Mouse (Mus musculus) leukemia stem cell, adult 10-12 weeks (primary cell): ENCODE measurements around the gene Tmem132a. TPM values are rescaled to one million over a fixed set of nuclear protein-coding genes. Genes with fewer than 3 reads are reported as not detected.

Source experiments
- polyA plus RNA-seq: library from polyadenylated mRNA; stranded (reverse); fragments of >175 nt; gene quantifications from 2 replicates; pipeline ENCODE4 v1.2.3, GENCODE M21; 2012; ENCODE audit warnings: low replicate concordance

Tmem132a gene
- 1.3 and 1.8 TPM in 2 replicates for polyA plus RNA-seq

DNA sequence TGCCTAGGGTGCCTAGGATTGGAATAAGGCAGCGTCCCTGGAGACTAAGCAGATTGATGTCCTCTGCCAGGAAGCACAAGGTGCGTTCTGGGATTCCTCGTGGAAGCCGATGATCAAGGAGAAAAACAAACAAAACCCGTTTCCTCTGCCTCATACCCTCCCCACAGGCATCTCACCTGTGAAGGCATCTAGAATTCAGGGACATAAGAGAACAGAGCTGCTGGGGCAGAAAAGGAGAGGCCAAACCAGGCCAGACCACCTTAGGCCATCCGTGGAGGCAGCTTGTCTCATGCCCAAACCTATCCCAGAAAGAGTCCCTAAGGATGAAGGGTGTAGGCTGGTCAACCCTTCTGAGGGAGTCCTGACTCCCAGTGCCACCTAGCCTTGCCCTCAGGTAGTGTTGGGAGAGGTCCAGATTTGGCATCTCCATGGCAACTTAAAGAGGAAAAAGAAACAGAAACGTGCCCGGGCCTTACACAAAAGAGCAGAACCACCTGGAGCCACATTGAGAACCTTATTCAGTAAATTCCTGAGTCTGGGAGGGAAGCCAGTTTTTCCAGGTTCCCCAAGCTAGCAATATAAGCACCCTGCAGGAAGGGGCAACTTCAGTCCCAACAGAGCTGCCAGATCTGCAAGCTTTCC lies at the start of gene Tmem132a:
Tmem132a (minus strand) TSS at position 55 of the 642 bp plus-strand sequence.

DNA sequence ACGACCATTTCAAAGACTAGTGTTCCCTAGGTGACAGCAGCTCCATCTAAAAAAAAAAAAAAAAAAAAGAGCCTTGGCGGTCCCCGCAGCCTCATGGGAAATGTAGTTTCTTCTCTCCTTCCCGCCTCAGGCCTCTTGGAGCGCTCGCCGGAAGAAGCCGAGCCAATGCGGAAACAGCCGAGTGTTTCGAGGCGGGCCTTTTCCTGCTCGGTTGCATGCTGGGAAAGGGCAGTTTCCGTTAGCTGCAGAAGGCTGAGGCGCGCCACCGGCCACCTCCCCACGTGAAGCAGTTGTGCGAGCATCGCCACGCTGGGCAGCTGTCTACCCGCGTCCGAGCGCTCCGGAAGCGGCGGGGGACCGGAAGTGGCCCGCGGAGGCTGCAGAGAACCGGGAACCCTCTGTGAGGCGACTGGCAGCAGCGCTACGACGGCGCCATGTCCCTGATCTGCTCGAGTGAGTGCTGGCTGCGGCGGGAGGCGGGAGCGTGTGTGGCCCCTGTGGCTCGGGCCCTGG lies 25.3 kb upstream of the Tmem132a start, which contains the start of gene Prpf19:
Prpf19 (plus strand) TSS at position 216 of the 513 bp plus-strand sequence.

DNA sequence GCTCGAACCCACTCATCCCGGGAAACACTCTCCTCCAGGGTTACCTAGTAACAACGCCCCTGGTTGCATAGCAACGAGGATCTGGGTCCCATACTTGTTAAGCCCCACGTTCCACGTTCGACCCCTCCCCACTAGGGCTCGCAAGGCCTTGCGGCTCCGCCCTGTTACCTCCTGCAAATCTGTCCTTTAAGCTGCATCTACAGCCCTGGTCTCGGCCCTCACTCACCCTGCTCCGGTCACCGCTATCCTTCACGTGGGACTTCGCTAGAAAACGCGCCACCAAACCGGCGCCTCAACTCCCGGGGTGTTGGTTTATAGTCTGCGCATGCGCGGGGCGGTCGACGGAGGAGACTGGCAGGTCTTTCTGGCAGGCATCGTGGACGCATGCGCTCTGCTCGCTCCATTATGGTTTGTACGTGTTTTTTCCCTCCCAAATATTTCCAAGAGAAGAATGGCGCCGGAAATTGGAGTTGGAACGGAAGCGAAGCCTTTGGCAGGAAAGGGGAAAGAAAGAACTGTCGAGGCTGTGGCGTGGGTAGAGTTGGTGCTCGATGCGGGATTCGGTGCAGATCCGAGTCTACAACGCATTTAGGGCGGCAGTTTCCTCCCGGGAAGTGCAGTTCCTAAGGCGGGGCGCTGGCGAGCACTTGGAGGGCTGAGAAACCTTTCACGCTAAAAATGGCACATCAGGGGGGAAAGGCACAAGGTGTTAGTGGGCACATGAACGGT lies 11.8 kb upstream of the Tmem132a start, which contains the start of gene Tmem109:
Tmem109 (minus strand) TSS at position 576 of the 729 bp plus-strand sequence.

DNA sequence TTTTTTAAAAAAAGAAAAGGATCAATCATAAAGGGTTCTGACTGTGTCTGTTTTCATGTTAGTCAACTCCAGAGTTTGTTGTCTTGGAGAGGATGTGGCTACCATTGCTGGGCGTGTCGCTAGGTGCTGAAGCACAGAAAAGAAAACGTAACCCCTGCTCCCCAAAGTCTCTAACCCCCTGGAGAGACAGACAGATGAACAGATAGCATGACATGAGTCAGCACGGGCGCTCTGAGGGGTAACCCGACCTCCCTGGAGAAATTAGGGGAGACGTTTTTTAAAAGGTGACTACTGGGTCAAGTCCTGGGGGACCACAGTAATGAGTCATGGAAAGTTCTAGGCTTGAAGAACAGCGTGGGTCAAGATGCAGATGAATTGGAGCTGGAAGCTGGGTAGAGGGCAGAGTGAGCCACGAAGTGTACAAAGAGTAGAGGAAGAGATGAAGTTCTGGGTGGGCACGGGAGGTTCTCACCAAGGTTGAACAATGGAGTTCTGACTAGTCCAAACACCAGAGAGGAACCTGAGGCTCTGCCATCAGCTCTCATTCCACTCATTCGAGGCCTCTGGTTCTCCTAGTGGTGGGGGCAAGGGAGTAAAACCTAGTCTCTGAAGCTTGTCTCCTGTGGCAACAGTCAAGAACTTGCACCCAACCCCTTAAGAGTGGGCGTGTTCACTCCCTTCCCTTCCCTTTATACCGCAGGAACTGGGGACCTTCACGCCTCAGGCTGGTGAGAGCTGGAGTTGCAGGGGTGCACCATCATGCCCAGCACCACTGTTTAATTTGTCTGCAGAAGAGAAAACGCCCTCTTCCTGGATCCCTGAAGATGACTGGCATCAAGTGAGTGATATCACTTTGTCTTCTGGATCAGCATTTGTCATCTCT lies 30.5 kb downstream of the Tmem132a start, which contains the start of gene Slc15a3:
Slc15a3 (plus strand) TSS at position 718 of the 883 bp plus-strand sequence.

DNA sequence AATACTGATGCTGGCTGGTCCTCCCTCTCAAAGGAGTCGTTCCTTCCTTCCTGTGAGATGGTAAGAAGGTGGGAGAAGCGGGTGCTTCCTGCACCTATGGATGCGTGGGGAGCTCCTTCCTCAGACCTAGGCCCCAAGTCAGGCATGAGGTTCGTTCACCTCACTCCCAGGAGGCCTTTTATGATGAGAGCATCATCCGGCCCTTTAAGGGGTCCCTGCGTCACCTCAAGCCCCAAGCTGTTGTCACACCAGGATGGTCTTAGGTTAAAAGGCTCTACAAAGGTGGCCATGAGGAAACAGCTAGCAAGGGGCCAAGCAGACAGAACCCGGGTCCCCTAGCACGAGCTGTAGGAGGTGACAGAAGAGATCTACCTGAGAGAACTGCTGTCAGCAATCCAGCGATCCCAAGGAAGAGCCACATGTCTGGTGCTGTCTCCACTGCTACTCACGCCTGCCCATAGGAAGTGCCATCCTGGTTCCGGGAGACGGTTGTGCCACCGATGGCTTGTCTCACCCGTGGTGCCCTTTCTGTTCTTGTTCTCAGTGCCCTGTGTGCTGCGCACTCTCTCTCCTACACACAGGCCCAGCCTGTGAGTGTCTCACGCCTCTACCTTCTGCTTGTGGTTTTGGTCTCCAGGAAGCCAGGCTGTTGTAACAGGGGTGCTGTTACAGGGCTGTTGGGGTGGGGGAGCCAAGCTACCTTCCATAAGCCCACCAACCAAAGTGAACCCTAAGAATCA lies 40.1 kb downstream of the Tmem132a start, which contains the start of gene Cd6:
Cd6 (minus strand) TSS at position 623 of the 740 bp plus-strand sequence.

Other genes with a start within 250 kb of the Tmem132a start
- 2.5 and 4.1 TPM in 2 replicates for gene Vwce, start 235.7 kb downstream of the Tmem132a start, polyA plus RNA-seq
- gene Pga5, start 191.9 kb downstream of the Tmem132a start, polyA plus RNA-seq, result not detected in 2 replicates
- gene Vps37c, start 181.2 kb downstream of the Tmem132a start, polyA plus RNA-seq, result 48.0 and 70.3 TPM in 2 replicates
- gene Cd5, start 130.9 kb downstream of the Tmem132a start, polyA plus RNA-seq, result 10.7 and 14.3 TPM in 2 replicates
- 2.9 and 8.2 TPM in 2 replicates for gene Cd6, start 39.9 kb downstream of the Tmem132a start, polyA plus RNA-seq
- 19.9 and 26.4 TPM in 2 replicates for gene Slc15a3, start 30.2 kb downstream of the Tmem132a start, polyA plus RNA-seq
- gene Tmem109, start 12.1 kb upstream of the Tmem132a start, polyA plus RNA-seq, result 33.2 and 56.1 TPM in 2 replicates
- gene Prpf19, start 25.3 kb upstream of the Tmem132a start, polyA plus RNA-seq, result 47.7 and 50.8 TPM in 2 replicates
- gene Zp1, start 50.7 kb upstream of the Tmem132a start, polyA plus RNA-seq, result not detected in 2 replicates
- gene Ptgdr2, start 67.2 kb upstream of the Tmem132a start, polyA plus RNA-seq, result 0.07 TPM in 1 of 2 replicates, not detected in the other
- 37.0 and 57.1 TPM in 2 replicates for gene Ccdc86, start 79.3 kb upstream of the Tmem132a start, polyA plus RNA-seq
- gene Ms4a10, start 104.7 kb upstream of the Tmem132a start, polyA plus RNA-seq, result not detected in 2 replicates
- gene Ms4a15, start 123.3 kb upstream of the Tmem132a start, polyA plus RNA-seq, result 0.61 TPM in 1 of 2 replicates, not detected in the other
- gene Ms4a18, start 148.1 kb upstream of the Tmem132a start, polyA plus RNA-seq, result not detected in 2 replicates
- gene Ms4a8a, start 211.2 kb upstream of the Tmem132a start, polyA plus RNA-seq, result not detected in 2 replicates